Mouse (Mus musculus) kidney, postnatal 0 days (tissue): ENCODE measurements at regions not wholly inside any gene's neighbourhood (a gene's known extent, or its start where the extent isn't known, plus 50 kb on each side); places are given as distances from the start of the nearest gene placed in this dataset.

Source experiments
- ATAC-seq: fragments of 200-750 bp; cut with Nextera tagmentation; replicated peaks from 2 replicates; pipeline ENCODE4 v1.8.0; 2017; ENCODE audit warnings: low read depth, moderate number of reproducible peaks, moderate TSS enrichment, moderate library complexity; ENCODE audit not compliant: low FRiP score
- DNase-seq: peaks from one replicate; pipeline ENCODE4 v3.0.0-alpha.2; 2016; ENCODE audit warnings: low spot score
- H3K27ac ChIP-seq: fragments of 300-500 bp; sonication (generic); 2 replicates; pipeline ENCODE4 v1.5.1; 2014; ENCODE audit warnings: mild to moderate bottlenecking
- H3K27me3 ChIP-seq: fragments of 300-500 bp; sonication (generic); 2 replicates; pipeline ENCODE4 v1.6.1; 2014; ENCODE audit warnings: low read length, mixed read lengths; ENCODE audit not compliant: insufficient read depth
- H3K36me3 ChIP-seq: fragments of 300-500 bp; sonication (generic); 2 replicates; pipeline ENCODE4 v1.6.1; 2014; ENCODE audit warnings: low read length, mixed read lengths; ENCODE audit not compliant: insufficient read depth
- H3K4me1 ChIP-seq: fragments of 300-500 bp; sonication (generic); replicated peaks from 2 replicates; pipeline ENCODE4 v1.6.1; 2014; ENCODE audit warnings: antibody characterized with exemption, low read length, mixed read lengths; ENCODE audit not compliant: insufficient read depth
- H3K4me2 ChIP-seq: fragments of 300-500 bp; sonication (generic); 2 replicates; pipeline ENCODE4 v1.6.1; 2014; ENCODE audit warnings: mild to moderate bottlenecking, low read length, moderate library complexity, mixed read lengths
- H3K4me3 ChIP-seq: fragments of 300-500 bp; sonication (generic); replicated peaks from 2 replicates; pipeline ENCODE4 v1.5.1; 2014; ENCODE audit warnings: low read depth, low read length
- H3K9ac ChIP-seq: fragments of 300-500 bp; sonication (generic); 2 replicates; pipeline ENCODE4 v1.6.1; 2014; ENCODE audit warnings: low read depth, low read length
- H3K9me3 ChIP-seq: fragments of 300-500 bp; sonication (generic); replicated peaks from 2 replicates; pipeline ENCODE4 v1.6.1; 2016; ENCODE audit warnings: low read length, inconsistent platforms, mixed read lengths
- CTCF ChIP-seq: IDR thresholded peaks from 2 replicates; pipeline ENCODE4 v1.5.1; 2016; ENCODE audit warnings: antibody characterized with exemption, low read depth, mild to moderate bottlenecking, moderate library complexity
- WGBS: fragments of 180-500 bp; shearing (Covaris S2); extraction: QIAGEN DNeasy Blood & Tissue Kit; methylation state at CpG from one replicate; pipeline ENCODE4 v1.1.7; 2014; 5-methylcytosine and 5-hydroxymethylcytosine counted together

GRCm38 (mm10) chr12:110078081-110078505 lies 200.8 kb upstream of the Dio3 start:
- Histone ChIP-seq H3K4me2 (no peak overlapping the region), H3K4me3 (no peak overlapping the region), H3K27me3 (no peaks in the 10 kb centered on the region), H3K4me1 (peaks cover 8% of the 10 kb centered on the region; the same call in 1 of the 2 replicates), H3K9me3 (no peaks in the 10 kb centered on the region), H3K36me3 (no peaks in the 10 kb centered on the region), H3K9ac (no peak overlapping the region), H3K27ac (peak overlapping the region; percentile 73; the same call in 1 of the 2 replicates)
- no peak for TF ChIP-seq CTCF
- peak; percentile 50 for ATAC-seq
- DNase-seq: peak; percentile 89
- 28% methylated on average over 13 of the region's 13 CpGs for whole genome bisulfite sequencing

- WGBS: 66% methylated on average over 3 of the region's 3 CpGs
Measured at GRCm38 (mm10) chr12:110081831-110082615, 196.8 kb upstream of the Dio3 start.

GRCm38 (mm10) chr12:110082921-110083320 lies 195.9 kb upstream of the Dio3 start:
- Histone ChIP-seq H3K4me1 (peaks cover 8% of the 10 kb centered on the region; the same call in 1 of the 2 replicates), H3K36me3 (no peaks in the 10 kb centered on the region), H3K4me3 (no peak overlapping the region), H3K27me3 (no peaks in the 10 kb centered on the region), H3K9ac (no peak overlapping the region), H3K9me3 (no peaks in the 10 kb centered on the region), H3K4me2 (no peak overlapping the region), H3K27ac (peak overlapping the region; percentile 19; the same call in 1 of the 2 replicates)
- ATAC-seq (peak; percentile 79), DNase-seq (peak; percentile 72)
- WGBS: 8% methylated on average over 13 of the region's 13 CpGs
- no peak for TF ChIP-seq CTCF

More at GRCm38 (mm10) chr12:110081831-110082615, 196.8 kb upstream of the Dio3 start:
- H3K9me3 ChIP-seq: no peaks in the 10 kb centered on the region
- peak overlapping the region; percentile 19 for H3K27ac ChIP-seq
- H3K4me2 ChIP-seq: no peak overlapping the region
- no peak for ATAC-seq
- DNase-seq: peak; percentile 34
- no peak for TF ChIP-seq CTCF
- H3K4me1 ChIP-seq: peaks cover 10% of the 10 kb centered on the region; the same call in 1 of the 2 replicates
- H3K36me3 ChIP-seq: no peaks in the 10 kb centered on the region
- H3K9ac ChIP-seq: no peak overlapping the region
- H3K4me3 ChIP-seq: no peak overlapping the region
- no peaks in the 10 kb centered on the region for H3K27me3 ChIP-seq

- H3K4me3 ChIP-seq: no peak overlapping the region
- H3K27ac ChIP-seq: no peak overlapping the region
- H3K4me2 ChIP-seq: no peak overlapping the region
- peaks cover 8% of the 10 kb centered on the region; the same call in 1 of the 2 replicates for H3K4me1 ChIP-seq
- no peak overlapping the region for H3K9ac ChIP-seq
- H3K27me3 ChIP-seq: no peaks in the 10 kb centered on the region
- no peak for ATAC-seq
- no peak for DNase-seq
- no peaks in the 10 kb centered on the region for H3K9me3 ChIP-seq
- H3K36me3 ChIP-seq: no peaks in the 10 kb centered on the region
- 46% methylated on average over 5 of the region's 5 CpGs for WGBS
- no peak for TF ChIP-seq CTCF
Measured at GRCm38 (mm10) chr12:110083471-110083870, 195.4 kb upstream of the Dio3 start.

GRCm38 (mm10) chr12:110086921-110087320 lies 191.9 kb upstream of the Dio3 start:
- ATAC-seq: no peak
- DNase-seq: peak; percentile 42
- Histone ChIP-seq H3K4me2 (no peak overlapping the region), H3K27ac (no peak overlapping the region), H3K27me3 (no peaks in the 10 kb centered on the region), H3K9me3 (no peaks in the 10 kb centered on the region), H3K4me1 (peaks cover 8% of the 10 kb centered on the region; the same call in 1 of the 2 replicates), H3K4me3 (no peak overlapping the region), H3K36me3 (no peaks in the 10 kb centered on the region), H3K9ac (no peak overlapping the region)
- TF ChIP-seq CTCF: no peak
- 53% methylated on average over 2 of the region's 2 CpGs for WGBS

- Histone ChIP-seq H3K36me3 (no peaks in the 10 kb centered on the region), H3K27ac (no peak overlapping the region), H3K4me2 (no peak overlapping the region), H3K27me3 (no peaks in the 10 kb centered on the region), H3K4me1 (peaks cover 8% of the 10 kb centered on the region; the same call in 1 of the 2 replicates), H3K9me3 (no peaks in the 10 kb centered on the region), H3K4me3 (no peak overlapping the region), H3K9ac (no peak overlapping the region)
- no peak for TF ChIP-seq CTCF
- ATAC-seq (no peak), DNase-seq (no peak)
Measured at GRCm38 (mm10) chr12:110087812-110088211, 191.1 kb upstream of the Dio3 start.
